Mouse (Mus musculus) kidney, adult 18-20 months (tissue): ENCODE data around the gene Spice1.

Experiments
- DNase-seq: peaks from one replicate; pipeline ENCODE4 v3.0.0; 2021

Gene Spice1

GRCm38 (mm10) chr16:44375459-44375858, 28.5 kb downstream of the Spice1 start:
- no peak for DNase-seq

- DNase-seq, result no peak
Measured at GRCm38 (mm10) chr16:44380006-44380405, 33.1 kb downstream of the Spice1 start.

GRCm38 (mm10) chr16:44381578-44381977, 34.7 kb downstream of the Spice1 start:
- no peak for DNase-seq

GRCm38 (mm10) chr16:44383549-44383948, 36.6 kb downstream of the Spice1 start:
- no peak for DNase-seq

GRCm38 (mm10) chr16:44384251-44384650, 37.3 kb downstream of the Spice1 start:
- no peak for DNase-seq

- DNase-seq, result peak; percentile 37
Measured at GRCm38 (mm10) chr16:44391877-44392548, 45.1 kb downstream of the Spice1 start.

GRCm38 (mm10) chr16:44394577-44395243, 47.8 kb downstream of the Spice1 start, which contains the start of gene Cfap44:
Cfap44 (plus strand) TSS chr16:44394796.
- DNase-seq, result peak; percentile 58

GRCm38 (mm10) chr16:44404933-44405332, 58.0 kb downstream of the Spice1 start:
- DNase-seq, result no peak

- DNase-seq, result no peak
Measured at GRCm38 (mm10) chr16:44407211-44407610, 60.3 kb downstream of the Spice1 start.

- no peak for DNase-seq
Measured at GRCm38 (mm10) chr16:44408290-44408689, 61.4 kb downstream of the Spice1 start.

- DNase-seq, result no peak
Measured at GRCm38 (mm10) chr16:44410176-44410575, 63.3 kb downstream of the Spice1 start.

- DNase-seq, result no peak
Measured at GRCm38 (mm10) chr16:44417596-44417995, 70.7 kb downstream of the Spice1 start.

GRCm38 (mm10) chr16:44421735-44422134, 74.8 kb downstream of the Spice1 start:
- no peak for DNase-seq

GRCm38 (mm10) chr16:44423499-44423898, 76.6 kb downstream of the Spice1 start:
- no peak for DNase-seq

- DNase-seq, result no peak
Measured at GRCm38 (mm10) chr16:44428456-44428855, 81.5 kb downstream of the Spice1 start.

- no peak for DNase-seq
Measured at GRCm38 (mm10) chr16:44430021-44430420, 83.1 kb downstream of the Spice1 start.

GRCm38 (mm10) chr16:44434931-44435330, 88.0 kb downstream of the Spice1 start:
- no peak for DNase-seq

GRCm38 (mm10) chr16:44435481-44435880, 88.6 kb downstream of the Spice1 start:
- no peak for DNase-seq
